ENCODE assay signal across 31 mouse cellular contexts in genomic region chr12:103989514-103989767, GRCm38 (mm10). TPM values are rescaled to one million over a fixed set of nuclear protein-coding genes. Genes with fewer than 3 reads are reported as not detected.
DNase-seq lines count a peak whose midpoint lies in the region; ATAC-seq and TF ChIP-seq lines count a peak whose summit lies in the region.
"Had no signal": no experiment of that assay in that cellular context is flagged by ENCODE, and none has a peak within 500 bp of the region (broad histone marks: within the 10 kb centered on the region; RNA-seq: fewer than 3 reads in every experiment).

No protein-coding gene starts in this region.

- H3K4me2 ChIP-seq in liver, embryonic 11.5 days, result no peak overlapping the region
- H3K4me2 ChIP-seq in liver, embryonic 14.5 days (ENCODE audit: low read depth), result no peak overlapping the region
- peak overlapping the region; percentile 53 for H3K4me2 ChIP-seq in liver, postnatal 0 days (ENCODE audit: low read depth, low read length)
- no peak overlapping the region for H3K4me2 ChIP-seq in heart, embryonic 12.5 days
- H3K4me2 ChIP-seq: heart, embryonic 11.5 days; heart, embryonic 15.5 days; hindbrain, embryonic 14.5 days had no signal

- WGBS in liver, embryonic 11.5 days, result 67% methylated on average over 2 of the region's 2 CpGs
- WGBS in liver, embryonic 14.5 days (ENCODE audit: insufficient replicate concordance), result 53% methylated on average over 2 of the region's 2 CpGs
- WGBS in liver, postnatal 0 days (ENCODE audit: insufficient replicate concordance), result 49% methylated on average over 2 of the region's 2 CpGs
- 59% methylated on average over 2 of the region's 2 CpGs for WGBS in heart, embryonic 12.5 days

- no peak for TF ChIP-seq CTCF in liver, embryonic 14.5 days (IDR thresholded peaks at IDR 0.05; ENCODE audit: low read depth)
- no peak for TF ChIP-seq CTCF in liver, postnatal 0 days (IDR thresholded peaks at IDR 0.05; ENCODE audit: low read depth)

- no peak overlapping the region for H3K4me3 ChIP-seq in liver, embryonic 11.5 days (ENCODE audit: low read depth, low read length)
- no peak overlapping the region for H3K4me3 ChIP-seq in liver, embryonic 14.5 days (ENCODE audit: insufficient read depth in 1 of 2, low read depth in 2 of 2, low read length in 2 of 2)
- no peak overlapping the region for H3K4me3 ChIP-seq in liver, postnatal 0 days (ENCODE audit: low read depth, low read length)
- no peak overlapping the region for H3K4me3 ChIP-seq in heart, embryonic 12.5 days
- H3K4me3 ChIP-seq: gastrocnemius, adult 2 months; heart, embryonic 15.5 days had no signal

- H3K27me3 ChIP-seq in liver, embryonic 11.5 days (replicated peaks; ENCODE audit: control insufficient read depth, insufficient read depth, low read length), result no peaks in the 10 kb centered on the region
- H3K27me3 ChIP-seq in liver, embryonic 14.5 days (ENCODE audit: control insufficient read depth, insufficient read depth, low read length), result no peaks in the 10 kb centered on the region
- no peaks in the 10 kb centered on the region for H3K27me3 ChIP-seq in liver, postnatal 0 days (ENCODE audit: insufficient read depth, low read length)
- peaks cover 48% of the 10 kb centered on the region for H3K27me3 ChIP-seq in heart, embryonic 12.5 days (replicated peaks)

- no peaks in the 10 kb centered on the region for H3K9me3 ChIP-seq in liver, embryonic 11.5 days (ENCODE audit: control insufficient read depth, low read length)
- H3K9me3 ChIP-seq in liver, embryonic 14.5 days (ENCODE audit: control insufficient read depth, low read length), result no peaks in the 10 kb centered on the region
- H3K9me3 ChIP-seq in liver, postnatal 0 days (ENCODE audit: low read length), result no peaks in the 10 kb centered on the region
- H3K9me3 ChIP-seq in heart, embryonic 12.5 days (replicated peaks), result no peaks in the 10 kb centered on the region
- H3K9me3 ChIP-seq: heart, embryonic 15.5 days had no signal

- no peak for TF ChIP-seq EP300 in liver, embryonic 14.5 days (IDR thresholded peaks at IDR 0.05; ENCODE audit: low read depth)
- TF ChIP-seq EP300 in liver, postnatal 0 days (IDR thresholded peaks at IDR 0.05; ENCODE audit: low read depth), result no peak

- H3K4me1 ChIP-seq in liver, embryonic 11.5 days (replicated peaks; ENCODE audit: control insufficient read depth, insufficient read depth, low read length), result no peaks in the 10 kb centered on the region
- H3K4me1 ChIP-seq in liver, embryonic 14.5 days (replicated peaks; ENCODE audit: control insufficient read depth in 2 of 2, insufficient read depth in 2 of 2, low read length in 1 of 2), result peaks cover 0 to 10% of the 10 kb centered on the region in 2 experiments; a peak in 2 of 4 replicates
- peaks cover 21% of the 10 kb centered on the region for H3K4me1 ChIP-seq in liver, postnatal 0 days (ENCODE audit: insufficient read depth)
- no peaks in the 10 kb centered on the region for H3K4me1 ChIP-seq in heart, embryonic 12.5 days (replicated peaks)
- H3K4me1 ChIP-seq: heart, embryonic 15.5 days had no signal

- H3K9ac ChIP-seq in liver, embryonic 11.5 days (ENCODE audit: low read depth, low read length), result no peak overlapping the region
- no peak overlapping the region for H3K9ac ChIP-seq in liver, embryonic 14.5 days (replicated peaks)
- peak overlapping the region; percentile 38 for H3K9ac ChIP-seq in liver, postnatal 0 days (replicated peaks)
- no peak overlapping the region for H3K9ac ChIP-seq in heart, embryonic 12.5 days
- H3K9ac ChIP-seq: forebrain, postnatal 0 days; heart, embryonic 15.5 days; hindbrain, embryonic 14.5 days had no signal

- H3K27ac ChIP-seq in liver, embryonic 11.5 days (ENCODE audit: low read depth, low read length), result peak overlapping the region; percentile 30
- 0 out of 2 replicates have a peak overlapping the region, but pooled peaks have one; percentile 28 for H3K27ac ChIP-seq in liver, embryonic 14.5 days
- peak overlapping the region; percentile 93 for H3K27ac ChIP-seq in liver, postnatal 0 days (ENCODE audit: low read depth)
- H3K27ac ChIP-seq in heart, embryonic 12.5 days (ENCODE audit: poor library complexity, severe bottlenecking), result no peak overlapping the region
- H3K27ac ChIP-seq: gastrocnemius, adult 2 months; heart, embryonic 15.5 days; hindbrain, embryonic 14.5 days; hindbrain, postnatal 0 days had no signal

- no peak for ATAC-seq in liver, embryonic 11.5 days (replicated peaks; ENCODE audit: low FRiP score)
- no peak for ATAC-seq in liver, embryonic 14.5 days (ENCODE audit: insufficient read depth)
- peak; percentile 22 for ATAC-seq in liver, postnatal 0 days
- ATAC-seq in heart, embryonic 12.5 days (ENCODE audit: insufficient number of reproducible peaks, low FRiP score), result no peak
- ATAC-seq: CD4-positive, CD25-positive, alpha-beta regulatory T cell, adult 4 months; forebrain, embryonic 14.5 days; forebrain, postnatal 0 days; hindbrain, postnatal 0 days; inflammation-experienced regulatory T-cells, adult 6 months had no signal

- peak; percentile 66 for DNase-seq in fat pad, adult 2 months (ENCODE audit: extremely low read depth, low read depth, low spot score)
- DNase-seq in liver, embryonic 11.5 days (ENCODE audit: low spot score), result no peak
- DNase-seq in liver, embryonic 14.5 days (ENCODE audit: low read depth in 3 of 3, low spot score in 3 of 3), result no peak
- no peak for DNase-seq in liver, postnatal 0 days
- no peak for DNase-seq in urinary bladder, postnatal 4 days (ENCODE audit: low spot score in 2 of 2)
- no peak for DNase-seq in c-Kit-positive CD71-positive TER-119-positive erythroid progenitor cells, embryonic 14.5 days (ENCODE audit: low spot score)
- DNase-seq: adrenal gland, adult 2 months; adrenal gland, postnatal 14 days; cerebellum, adult 18-20 months; cerebellum, adult 9-10 months; cerebellum, postnatal 14 days; forebrain, postnatal 0 days; gastrocnemius, adult 2 months; gastrocnemius, postnatal 25 days; heart, postnatal 14 days; heart, postnatal 4 days had no signal

- H3K36me3 ChIP-seq in liver, embryonic 11.5 days (ENCODE audit: control insufficient read depth, insufficient read depth, low read length), result no peaks in the 10 kb centered on the region
- no peaks in the 10 kb centered on the region for H3K36me3 ChIP-seq in liver, embryonic 14.5 days (replicated peaks; ENCODE audit: control insufficient read depth, insufficient read depth, low read depth)
- H3K36me3 ChIP-seq in liver, postnatal 0 days (replicated peaks; ENCODE audit: insufficient read depth, low read length), result peaks cover 3% of the 10 kb centered on the region; the same call in 1 of the 2 replicates
- H3K36me3 ChIP-seq in heart, embryonic 12.5 days, result no peaks in the 10 kb centered on the region
- H3K36me3 ChIP-seq: heart, embryonic 15.5 days had no signal

RNA-seq across cellular contexts. Expression of gene Serpina11, which starts 0.3 kb away (rescaled TPM):
- polyA plus RNA-seq in liver, embryonic 11.5 days (2014; fragmentation: Nextera tagmentation; extraction: Ambion mirVana), result 2.7 and 3.0 TPM in 2 replicates
- polyA plus RNA-seq in liver, embryonic 14.5 days (2012; rRNA removed), result 7.0 and 7.7 TPM in 2 replicates
- 7.2 and 11.4 TPM in 2 replicates for polyA plus RNA-seq in liver, embryonic 14.5 days (2014; fragmentation: Nextera tagmentation; extraction: Ambion mirVana)
- polyA plus RNA-seq in liver, postnatal 0 days (2015; fragmentation: Nextera tagmentation; extraction: Ambion mirVana), result 224 and 244 TPM in 2 replicates
- not detected in 2 replicates for polyA plus RNA-seq in heart, embryonic 12.5 days (2016; fragmentation: Nextera tagmentation; extraction: Ambion mirVana)
- polyA plus RNA-seq: brain, embryonic 14.5 days; C2C12; CD4-positive, CD25-positive, alpha-beta regulatory T cell, adult 4 months; embryonic facial prominence, embryonic 11.5 days; embryonic facial prominence, embryonic 14.5 days; forebrain, embryonic 11.5 days; forebrain, embryonic 14.5 days; forebrain, postnatal 0 days; frontal cortex, adult 2 months; heart, embryonic 15.5 days; hindbrain, embryonic 11.5 days; hindbrain, embryonic 14.5 days; inflammation-experienced regulatory T-cells, adult 6 months had no signal

RNA-seq across cellular contexts. Expression of gene Serpina9, which starts 24.1 kb away (rescaled TPM):
- polyA plus RNA-seq in liver, embryonic 11.5 days (2014; fragmentation: Nextera tagmentation; extraction: Ambion mirVana), result not detected in 2 replicates
- not detected in 2 replicates for polyA plus RNA-seq in liver, embryonic 14.5 days (2012; rRNA removed)
- polyA plus RNA-seq in liver, embryonic 14.5 days (2014; fragmentation: Nextera tagmentation; extraction: Ambion mirVana), result not detected in 2 replicates
- polyA plus RNA-seq in liver, postnatal 0 days (2015; fragmentation: Nextera tagmentation; extraction: Ambion mirVana), result 0.05 and 0.06 TPM in 2 replicates
- polyA plus RNA-seq in heart, embryonic 12.5 days (2016; fragmentation: Nextera tagmentation; extraction: Ambion mirVana), result 0.17 and 0.28 TPM in 2 replicates
- polyA plus RNA-seq: adrenal gland, adult 2 months; embryonic facial prominence, embryonic 11.5 days; forebrain, embryonic 11.5 days; forebrain, embryonic 14.5 days; hindbrain, embryonic 11.5 days; hindbrain, embryonic 14.5 days had no signal

RNA-seq across cellular contexts. Expression of gene Serpina1e, which starts 30.7 kb away (rescaled TPM):
- polyA plus RNA-seq in liver, embryonic 11.5 days (2014; fragmentation: Nextera tagmentation; extraction: Ambion mirVana), result 36.4 and 37.7 TPM in 2 replicates
- 183 and 197 TPM in 2 replicates for polyA plus RNA-seq in liver, embryonic 14.5 days (2012; rRNA removed)
- 180 and 197 TPM in 2 replicates for polyA plus RNA-seq in liver, embryonic 14.5 days (2014; fragmentation: Nextera tagmentation; extraction: Ambion mirVana)
- 4,259 and 4,481 TPM in 2 replicates for polyA plus RNA-seq in liver, postnatal 0 days (2015; fragmentation: Nextera tagmentation; extraction: Ambion mirVana)
- 0.17 and 0.32 TPM in 2 replicates for polyA plus RNA-seq in heart, embryonic 12.5 days (2016; fragmentation: Nextera tagmentation; extraction: Ambion mirVana)
- polyA plus RNA-seq: C2C12; CD4-positive, CD25-positive, alpha-beta regulatory T cell, adult 4 months; embryonic facial prominence, embryonic 11.5 days; embryonic facial prominence, embryonic 14.5 days; forebrain, embryonic 11.5 days; forebrain, embryonic 14.5 days; forebrain, postnatal 0 days; frontal cortex, adult 2 months; hindbrain, embryonic 11.5 days; hindbrain, embryonic 14.5 days; hindbrain, postnatal 0 days; inflammation-experienced regulatory T-cells, adult 6 months had no signal

RNA-seq across cellular contexts. Expression of gene Serpina12, which starts 54.8 kb away (rescaled TPM):
- not detected in 2 replicates for polyA plus RNA-seq in liver, embryonic 11.5 days (2014; fragmentation: Nextera tagmentation; extraction: Ambion mirVana)
- polyA plus RNA-seq in liver, embryonic 14.5 days (2012; rRNA removed), result 0.01 and 0.02 TPM in 2 replicates
- polyA plus RNA-seq in liver, embryonic 14.5 days (2014; fragmentation: Nextera tagmentation; extraction: Ambion mirVana), result not detected in 2 replicates
- polyA plus RNA-seq in liver, postnatal 0 days (2015; fragmentation: Nextera tagmentation; extraction: Ambion mirVana), result 0.13 TPM in 2 replicates
- not detected in 2 replicates for polyA plus RNA-seq in heart, embryonic 12.5 days (2016; fragmentation: Nextera tagmentation; extraction: Ambion mirVana)
- polyA plus RNA-seq: brain, embryonic 14.5 days; C2C12; embryonic facial prominence, embryonic 11.5 days; embryonic facial prominence, embryonic 14.5 days; forebrain, embryonic 11.5 days; forebrain, embryonic 14.5 days; forebrain, postnatal 0 days; frontal cortex, adult 2 months; heart, embryonic 11.5 days; heart, embryonic 15.5 days; hindbrain, embryonic 11.5 days; hindbrain, embryonic 14.5 days; hindbrain, postnatal 0 days had no signal

Comparison
In these comparisons a context has a peak if more than half of its experiments do, and no peak if none do; other contexts are left out.
1. RNA of gene Serpina11, which starts 0.3 kb away (polyA plus RNA-seq): 224 to 244 TPM in liver, postnatal 0 days; 7.0 to 11.4 TPM in liver, embryonic 14.5 days, 2.7 to 3.0 TPM in liver, embryonic 11.5 days and not detected in heart, embryonic 12.5 days; every median in the first group is over 10 times any median in the second.
2. RNA of gene Serpina1e, which starts 30.7 kb away (polyA plus RNA-seq): 4,259 to 4,481 TPM in liver, postnatal 0 days, 180 to 197 TPM in liver, embryonic 14.5 days and 36.4 to 37.7 TPM in liver, embryonic 11.5 days; 0.17 to 0.32 TPM in heart, embryonic 12.5 days; every median in the first group is over 10 times any median in the second.